Mouse (Mus musculus) C2C12 (cell line): ENCODE measurements around the gene Cep78. TPM values are rescaled to one million over a fixed set of nuclear protein-coding genes. Genes with fewer than 3 reads are reported as not detected.

Source experiments
- H3K27me3 ChIP-seq: one replicate; pipeline ENCODE4 v1.6.1; 2011; ENCODE audit not compliant: control insufficient read depth, insufficient read depth, insufficient read length
- H3K36me3 ChIP-seq: one replicate; pipeline ENCODE4 v1.6.1; 2011; ENCODE audit not compliant: control insufficient read depth, insufficient read depth
- H3K4me3 ChIP-seq: one replicate; pipeline ENCODE4 v1.5.1; 2011; ENCODE audit warnings: mild to moderate bottlenecking, control low read depth; ENCODE audit not compliant: poor library complexity, insufficient read depth, severe bottlenecking
- H3K79me2 ChIP-seq: one replicate; pipeline ENCODE4 v1.6.1; 2011; ENCODE audit not compliant: control insufficient read depth, insufficient read depth
- H3K79me3 ChIP-seq: one replicate; pipeline ENCODE4 v1.6.1; 2011; ENCODE audit warnings: low read depth, control low read depth
- H3ac ChIP-seq: one replicate; pipeline ENCODE3; 2011; ENCODE audit warnings: low read depth; ENCODE audit not compliant: control insufficient read depth, insufficient read length
- CEBPB ChIP-seq: IDR thresholded peaks from one replicate; pipeline ENCODE4 v1.6.1; 2011; ENCODE audit warnings: low read depth, mild to moderate bottlenecking, control low read depth, moderate library complexity
- CTCF ChIP-seq: IDR thresholded peaks from one replicate; pipeline ENCODE4 v1.5.1; 2011; ENCODE audit not compliant: control insufficient read depth, insufficient read depth, insufficient read length
- FOSL1 ChIP-seq: IDR thresholded peaks from one replicate; pipeline ENCODE4 v1.8.0; 2011; ENCODE audit warnings: mild to moderate bottlenecking, low read length; ENCODE audit not compliant: poor library complexity, insufficient read depth, severe bottlenecking
- MAX ChIP-seq: IDR thresholded peaks from one replicate; pipeline ENCODE4 v1.6.1; 2011; ENCODE audit warnings: mild to moderate bottlenecking, control low read depth
- MYOD1 ChIP-seq: IDR thresholded peaks from one replicate; pipeline ENCODE4 v1.6.1; 2011; ENCODE audit warnings: low read depth; ENCODE audit not compliant: control insufficient read depth, insufficient read length
- MYOG ChIP-seq: IDR thresholded peaks from one replicate; pipeline ENCODE4 v1.6.1; 2011; ENCODE audit not compliant: control insufficient read depth, insufficient read length; ENCODE audit errors: extremely low read depth
- USF1 ChIP-seq: IDR thresholded peaks from one replicate; pipeline ENCODE4 v1.6.1; 2011; ENCODE audit warnings: low read depth, mild to moderate bottlenecking, control low read depth, moderate library complexity
- polyA plus RNA-seq: library from polyadenylated mRNA; unstranded; fragments of >200 nt; fragmentation: generic; extraction: Trizol; gene quantifications from one replicate; pipeline ENCODE4 v1.2.1, GENCODE M21; 2012; ENCODE audit warnings: missing spikeins

Cep78 gene
- polyA plus RNA-seq, 1 experiment, result 7.5 TPM

DNA sequence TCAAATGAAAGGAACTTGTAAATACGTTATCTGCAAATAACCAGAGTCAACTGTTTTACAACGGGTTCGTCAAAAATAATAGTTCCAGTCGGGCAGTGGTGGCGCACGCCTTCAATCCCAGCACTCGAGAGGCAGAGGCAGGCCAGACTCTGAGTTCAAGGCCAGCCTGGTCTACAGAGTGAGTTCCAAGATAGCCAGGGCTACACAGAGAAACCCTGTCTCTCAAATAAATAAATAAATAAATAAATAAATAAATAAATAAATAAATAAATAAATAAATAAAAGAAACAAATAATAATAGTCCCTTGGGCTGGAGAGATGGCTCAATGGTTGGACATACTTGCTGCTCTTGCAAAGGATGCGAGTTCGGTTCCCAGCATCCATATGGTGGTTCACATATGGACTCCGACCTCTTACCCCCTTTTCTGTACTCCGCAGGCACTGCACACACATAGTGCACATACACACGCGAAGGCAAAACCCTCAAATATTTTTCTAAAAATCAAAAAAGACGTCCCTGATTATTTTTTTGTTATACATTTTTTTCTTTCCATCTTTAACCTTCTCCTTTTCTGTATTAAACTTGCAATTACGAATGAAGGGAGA is 947 bp downstream of the Cep78 start:
- H3ac ChIP-seq, result no peak overlapping the region
- no peaks in the 10 kb centered on the region for H3K27me3 ChIP-seq
- peaks cover 3% of the 10 kb centered on the region for H3K36me3 ChIP-seq
- peaks cover 3% of the 10 kb centered on the region for H3K79me3 ChIP-seq
- H3K79me2 ChIP-seq, result peaks cover 19% of the 10 kb centered on the region
- TF ChIP-seq MYOG, result no peak
- H3K4me3 ChIP-seq, result peak overlapping the region; percentile 71

DNA sequence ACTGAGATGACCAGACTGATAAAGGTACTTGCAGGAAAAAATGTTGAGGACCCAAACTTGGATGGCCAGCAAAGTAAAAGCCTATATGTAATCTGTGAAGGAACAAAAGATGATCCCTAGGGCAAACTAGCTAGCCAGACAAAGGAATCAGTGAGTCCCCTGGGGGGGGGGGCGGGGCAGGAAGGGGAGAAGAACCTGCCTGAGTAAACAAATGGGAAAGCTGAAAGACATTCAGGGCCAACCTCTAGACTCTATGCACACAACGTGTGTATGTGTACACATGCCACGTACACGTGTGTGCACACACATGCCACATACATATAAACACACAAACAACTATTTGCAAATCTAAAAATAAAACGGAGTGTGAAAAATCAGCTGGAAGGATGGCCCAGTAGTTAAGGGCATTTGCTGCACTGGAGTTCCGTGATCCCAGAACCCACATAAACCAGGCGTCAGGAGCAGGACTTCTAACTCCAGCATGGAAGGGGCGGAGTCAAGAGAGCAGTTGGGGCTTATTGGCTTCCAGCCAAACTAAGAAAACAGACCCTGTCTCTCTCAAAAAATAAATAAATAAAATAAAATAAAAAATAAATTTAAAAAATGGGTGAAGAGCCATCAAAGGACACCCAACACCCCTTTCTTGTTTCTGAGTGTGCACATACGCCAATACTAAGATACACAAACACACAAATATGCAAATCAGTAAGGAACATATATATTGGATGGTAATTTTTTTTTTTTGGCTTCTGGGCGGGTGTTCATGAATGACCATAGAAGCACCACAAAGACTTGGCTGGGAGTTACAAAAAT is 1.7 kb downstream of the Cep78 start:
- no peak for TF ChIP-seq FOSL1
- no peak for TF ChIP-seq CTCF
- no peak for TF ChIP-seq MYOD1
- no peak for TF ChIP-seq MAX
- no peak for TF ChIP-seq MYOG
- TF ChIP-seq CEBPB, result no peak
- no peak for TF ChIP-seq USF1
- Histone ChIP-seq H3K4me3 (no peak overlapping the region), H3K36me3 (peaks cover 9% of the 10 kb centered on the region), H3K79me2 (peaks cover 19% of the 10 kb centered on the region), H3K27me3 (no peaks in the 10 kb centered on the region), H3ac (no peak overlapping the region), H3K79me3 (peaks cover 3% of the 10 kb centered on the region)

DNA sequence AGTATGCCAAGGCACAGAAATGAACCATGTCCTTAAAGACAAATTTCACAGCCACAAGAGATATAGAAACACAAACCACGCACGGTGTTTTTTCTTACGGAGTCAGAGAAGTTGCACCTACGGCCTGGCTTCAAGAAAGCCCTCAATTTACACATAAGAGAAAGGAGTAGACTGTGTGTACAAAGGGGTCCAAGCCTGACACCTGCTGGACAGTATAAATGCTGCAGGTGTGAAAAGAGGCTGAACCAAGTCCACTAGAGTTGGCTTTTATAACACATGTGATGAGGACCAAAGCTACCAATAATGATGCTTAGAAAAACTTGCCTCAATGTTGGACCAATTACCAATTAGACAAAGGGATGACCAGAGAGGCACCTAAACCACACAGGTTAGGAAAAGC is 2.9 kb downstream of the Cep78 start:
- Histone ChIP-seq H3ac (no peak overlapping the region), H3K36me3 (peaks cover 19% of the 10 kb centered on the region), H3K79me2 (peaks cover 19% of the 10 kb centered on the region), H3K4me3 (no peak overlapping the region), H3K79me3 (peaks cover 3% of the 10 kb centered on the region), H3K27me3 (no peaks in the 10 kb centered on the region)
- TF ChIP-seq MYOD1, result no peak
- TF ChIP-seq CTCF, result peak; percentile 21
- TF ChIP-seq FOSL1, result no peak
- TF ChIP-seq MYOG, result no peak
- no peak for TF ChIP-seq USF1

DNA sequence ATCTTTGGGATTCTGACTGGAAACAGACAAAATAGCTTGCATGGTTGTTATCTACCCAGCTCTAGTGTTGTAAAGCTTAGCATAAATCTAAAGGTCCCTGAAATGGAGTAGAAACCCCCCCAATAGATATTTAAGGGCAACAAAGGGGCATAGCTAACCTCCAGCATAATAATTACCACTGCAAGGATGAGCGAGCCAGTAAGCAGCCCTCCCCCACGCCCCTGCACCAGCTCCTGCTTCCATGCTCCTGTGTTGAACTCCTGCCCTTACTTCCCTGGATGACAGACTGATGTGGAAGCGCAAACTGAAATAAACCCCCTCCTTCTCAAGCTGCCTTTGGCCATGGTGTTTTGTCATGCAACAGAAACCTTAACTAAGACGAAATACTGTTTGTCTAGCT is 11.4 kb downstream of the Cep78 start:
- H3ac ChIP-seq, result no peak overlapping the region
- H3K4me3 ChIP-seq, result no peak overlapping the region
- TF ChIP-seq CEBPB (no peak), MYOG (no peak), USF1 (no peak), MYOD1 (no peak), FOSL1 (no peak), MAX (no peak), CTCF (no peak)
- H3K79me3 ChIP-seq, result no peaks in the 10 kb centered on the region
- no peaks in the 10 kb centered on the region for H3K27me3 ChIP-seq
- H3K79me2 ChIP-seq, result no peaks in the 10 kb centered on the region
- H3K36me3 ChIP-seq, result peaks cover 31% of the 10 kb centered on the region

DNA sequence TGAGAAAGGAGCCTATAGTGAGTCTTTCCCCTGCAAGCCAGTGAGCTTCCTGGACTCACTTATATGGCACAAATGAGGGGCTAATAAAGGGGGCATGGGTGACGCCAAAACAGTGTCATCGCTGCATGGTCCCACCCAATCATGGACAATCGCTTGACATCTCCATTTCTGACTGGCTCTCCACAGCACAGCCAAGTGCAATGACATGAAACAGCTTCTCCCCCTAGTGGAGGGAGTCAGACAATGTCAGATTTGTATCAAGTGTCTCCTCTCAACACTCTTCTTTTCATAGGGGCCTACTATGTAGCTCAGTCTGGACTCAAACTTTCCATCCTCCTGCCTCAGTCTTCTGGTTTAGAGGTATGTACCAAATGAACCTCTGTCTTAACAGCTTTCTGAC is 19.7 kb downstream of the Cep78 start:
- Histone ChIP-seq H3K79me3 (no peaks in the 10 kb centered on the region), H3K27me3 (no peaks in the 10 kb centered on the region), H3ac (no peak overlapping the region), H3K79me2 (no peaks in the 10 kb centered on the region), H3K4me3 (no peak overlapping the region), H3K36me3 (peaks cover 24% of the 10 kb centered on the region)
- TF ChIP-seq MYOG (no peak), CTCF (peak; percentile 45)

DNA sequence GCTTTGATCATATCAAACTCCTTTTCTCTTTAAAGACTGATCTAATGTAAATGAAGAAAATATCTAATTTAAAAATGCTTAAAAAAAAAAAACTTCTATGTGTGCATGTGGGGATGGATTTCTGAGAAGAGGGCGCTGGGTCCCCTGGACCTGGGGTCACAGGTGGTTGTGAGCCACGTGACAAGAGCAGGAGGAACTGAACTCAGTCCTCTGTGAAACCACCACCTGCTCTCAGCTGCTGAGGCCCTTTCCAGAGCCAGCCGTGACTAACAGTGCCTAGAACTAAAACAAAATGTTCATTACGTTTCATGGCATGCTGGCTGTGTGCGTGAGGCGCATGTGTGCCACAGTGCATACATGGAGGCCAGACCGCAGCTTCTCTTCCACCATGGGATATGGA is 20.3 kb downstream of the Cep78 start:
- Histone ChIP-seq H3K79me3 (no peaks in the 10 kb centered on the region), H3K36me3 (peaks cover 21% of the 10 kb centered on the region), H3K27me3 (no peaks in the 10 kb centered on the region), H3ac (no peak overlapping the region), H3K79me2 (no peaks in the 10 kb centered on the region), H3K4me3 (no peak overlapping the region)
- TF ChIP-seq MAX (no peak), MYOD1 (no peak), USF1 (no peak), MYOG (no peak), CTCF (no peak), CEBPB (no peak), FOSL1 (no peak)
